Mouse (Mus musculus) hindbrain, embryonic 14.5 days (tissue): ENCODE data around the gene Btbd35f1. TPM values are rescaled to one million over a fixed set of nuclear protein-coding genes. Genes with fewer than 3 reads are reported as not detected.
"Not testable (repeated sequence)": the region's sequence is repeated elsewhere in the genome, so short reads cannot be mapped to it uniquely, and the experiment has no call there.

Experiments used
- ATAC-seq: fragments of 200-750 bp; cut with Nextera tagmentation; 2 replicates; pipeline ENCODE4 v1.8.0; 2017; ENCODE audit warnings: moderate number of reproducible peaks, mild to moderate bottlenecking, moderate TSS enrichment, moderate library complexity; ENCODE audit not compliant: low FRiP score
- DNase-seq: peaks from one replicate; pipeline ENCODE4 v3.0.0-alpha.2; 2015; ENCODE audit warnings: low spot score
- H3K27ac ChIP-seq: fragments of 300-500 bp; sonication (generic); 2 replicates; pipeline ENCODE4 v1.5.1; 2014; ENCODE audit warnings: mild to moderate bottlenecking, moderate library complexity
- H3K27me3 ChIP-seq: fragments of 300-500 bp; sonication (generic); 2 replicates; pipeline ENCODE4 v1.6.1; 2014; ENCODE audit warnings: mild to moderate bottlenecking, low read length, mixed read lengths; ENCODE audit not compliant: control insufficient read depth, insufficient read depth
- H3K36me3 ChIP-seq: fragments of 300-500 bp; sonication (generic); replicated peaks from 2 replicates; pipeline ENCODE4 v1.6.1; 2014; ENCODE audit not compliant: control insufficient read depth, insufficient read depth
- H3K4me1 ChIP-seq: fragments of 300-500 bp; sonication (generic); replicated peaks from 2 replicates; pipeline ENCODE4 v1.6.1; 2014; ENCODE audit warnings: antibody characterized with exemption, low read length, mixed read lengths; ENCODE audit not compliant: control insufficient read depth, insufficient read depth
- H3K4me2 ChIP-seq: fragments of 300-500 bp; sonication (generic); replicated peaks from 2 replicates; pipeline ENCODE4 v1.6.1; 2014; ENCODE audit warnings: mild to moderate bottlenecking, moderate library complexity
- H3K4me3 ChIP-seq: fragments of 300-500 bp; sonication (generic); replicated peaks from 2 replicates; pipeline ENCODE4 v1.5.1; 2014; ENCODE audit warnings: mild to moderate bottlenecking, low read length
- H3K9ac ChIP-seq: fragments of 300-500 bp; sonication (generic); 2 replicates; pipeline ENCODE4 v1.6.1; 2014
- H3K9me3 ChIP-seq: fragments of 300-500 bp; sonication (generic); 2 replicates; pipeline ENCODE4 v1.6.1; 2016; ENCODE audit warnings: low read length; ENCODE audit not compliant: control insufficient read depth
- WGBS: fragments of 180-500 bp; shearing (Covaris S2); extraction: QIAGEN DNeasy Blood & Tissue Kit; methylation state at CpG from one replicate; pipeline ENCODE4 v1.1.7; 2014; 5-methylcytosine and 5-hydroxymethylcytosine counted together
- polyA plus RNA-seq: library from polyadenylated mRNA; unstranded; fragments of >200 nt; fragmentation: Nextera tagmentation; extraction: Ambion mirVana; gene quantifications from 2 replicates; pipeline ENCODE4 v1.2.1, GENCODE M21; 2014

Btbd35f1 gene
- polyA plus RNA-seq, result not detected in 2 replicates

GRCm38 (mm10) chrX:32559755-32560154 is at the start of gene Btbd35f1:
Gene Btbd35f1, plus strand, starts transcription at chrX:32560055.
- DNase-seq, ATAC-seq, H3K4me1 ChIP-seq, H3K4me3 ChIP-seq, H3K4me2 ChIP-seq, H3K9me3 ChIP-seq, H3K27ac ChIP-seq, H3K27me3 ChIP-seq, H3K9ac ChIP-seq, H3K36me3 ChIP-seq: not testable (repeated sequence)
- WGBS, result no CpG with 5 or more reads among the region's 3 CpGs

- WGBS, result 85% methylated on average over 1 of the region's 1 CpGs
- not testable (repeated sequence) for H3K9ac ChIP-seq, H3K4me1 ChIP-seq, DNase-seq, H3K27ac ChIP-seq, ATAC-seq, H3K4me2 ChIP-seq, H3K36me3 ChIP-seq, H3K4me3 ChIP-seq, H3K9me3 ChIP-seq, H3K27me3 ChIP-seq
Observed at GRCm38 (mm10) chrX:32590878-32591542, 31.2 kb downstream of the Btbd35f1 start.

- H3K27ac ChIP-seq, H3K9ac ChIP-seq, H3K27me3 ChIP-seq, H3K4me2 ChIP-seq, H3K36me3 ChIP-seq, H3K9me3 ChIP-seq, ATAC-seq, DNase-seq, H3K4me3 ChIP-seq, H3K4me1 ChIP-seq: not testable (repeated sequence)
- WGBS, result 92% methylated on average over 1 of the region's 2 CpGs
Observed at GRCm38 (mm10) chrX:32601008-32601407, 41.2 kb downstream of the Btbd35f1 start.

GRCm38 (mm10) chrX:32601425-32601824 is 41.6 kb downstream of the Btbd35f1 start:
- H3K4me2 ChIP-seq, H3K4me3 ChIP-seq, DNase-seq, H3K27me3 ChIP-seq, H3K9ac ChIP-seq, H3K36me3 ChIP-seq, H3K4me1 ChIP-seq, H3K9me3 ChIP-seq, ATAC-seq, H3K27ac ChIP-seq: not testable (repeated sequence)
- 81% methylated on average over 3 of the region's 3 CpGs for WGBS

Other genes with a start within 250 kb of the Btbd35f1 start
- not detected in 2 replicates for gene Gm5926, start 90.7 kb downstream of the Btbd35f1 start, polyA plus RNA-seq
- not detected in 2 replicates for gene Btbd35f21, start 166.1 kb downstream of the Btbd35f1 start, polyA plus RNA-seq